Mouse (Mus musculus): Measurements from ENCODE around the gene Olfr808.

Gene Olfr808

GRCm38 (mm10) chr10:129765182-129765581 lies at the start of gene Olfr808:
Gene Olfr808, plus strand, starts transcription at chr10:129765482.
- no peak for DNase-seq (ENCODE audit: low read depth, low spot score)

- DNase-seq (ENCODE audit: low read depth, low spot score) = no peak
Observed at GRCm38 (mm10) chr10:129729275-129729674, 36.0 kb upstream of the Olfr808 start, which contains the start of gene Olfr805. Gene Olfr805, minus strand, starts transcription at chr10:129729375.

- no peak for DNase-seq (ENCODE audit: low read depth, low spot score)
Observed at GRCm38 (mm10) chr10:129741821-129742220, 23.5 kb upstream of the Olfr808 start, which contains the start of gene Olfr806. Gene Olfr806, minus strand, starts transcription at chr10:129741921.

- DNase-seq (ENCODE audit: low read depth, low spot score) = no peak
Observed at GRCm38 (mm10) chr10:129757693-129758092, 7.6 kb upstream of the Olfr808 start, which contains the start of gene Olfr807. Gene Olfr807, minus strand, starts transcription at chr10:129757793.

- DNase-seq (ENCODE audit: low read depth, low spot score) = no peak
Observed at GRCm38 (mm10) chr10:129774338-129774737, 9.1 kb downstream of the Olfr808 start, which contains the start of gene Olfr809. Gene Olfr809, plus strand, starts transcription at chr10:129774638.

- no peak for DNase-seq (ENCODE audit: low read depth, low spot score)
Observed at GRCm38 (mm10) chr10:129778123-129778522, 12.8 kb downstream of the Olfr808 start.

- DNase-seq (ENCODE audit: low read depth, low spot score) = no peak
Observed at GRCm38 (mm10) chr10:129794817-129795216, 29.5 kb downstream of the Olfr808 start, which contains the start of gene Olfr810. Gene Olfr810, minus strand, starts transcription at chr10:129794917.

GRCm38 (mm10) chr10:129804296-129804695 lies 39.0 kb downstream of the Olfr808 start, which contains the start of gene Olfr811:
Gene Olfr811, minus strand, starts transcription at chr10:129804396.
- DNase-seq (ENCODE audit: low read depth, low spot score) = no peak

Data from telencephalon, adult 2 months (tissue).